Mouse (Mus musculus) thymus, postnatal 25 days (tissue): Measurements from ENCODE around the gene Ift22.
"Not testable (repeated sequence)": the region's sequence is repeated elsewhere in the genome, so short reads cannot be mapped to it uniquely, and the experiment has no call there.

ENCODE experiments used
- DNase-seq: peaks from one replicate; pipeline ENCODE4 v3.0.0; 2022

Gene Ift22

GRCm38 (mm10) chr5:136914183-136914582 lies 6.2 kb downstream of the Ift22 start:
- DNase-seq: no peak

- DNase-seq: no peak
Measured at GRCm38 (mm10) chr5:136917613-136918242, 9.8 kb downstream of the Ift22 start.

DNA sequence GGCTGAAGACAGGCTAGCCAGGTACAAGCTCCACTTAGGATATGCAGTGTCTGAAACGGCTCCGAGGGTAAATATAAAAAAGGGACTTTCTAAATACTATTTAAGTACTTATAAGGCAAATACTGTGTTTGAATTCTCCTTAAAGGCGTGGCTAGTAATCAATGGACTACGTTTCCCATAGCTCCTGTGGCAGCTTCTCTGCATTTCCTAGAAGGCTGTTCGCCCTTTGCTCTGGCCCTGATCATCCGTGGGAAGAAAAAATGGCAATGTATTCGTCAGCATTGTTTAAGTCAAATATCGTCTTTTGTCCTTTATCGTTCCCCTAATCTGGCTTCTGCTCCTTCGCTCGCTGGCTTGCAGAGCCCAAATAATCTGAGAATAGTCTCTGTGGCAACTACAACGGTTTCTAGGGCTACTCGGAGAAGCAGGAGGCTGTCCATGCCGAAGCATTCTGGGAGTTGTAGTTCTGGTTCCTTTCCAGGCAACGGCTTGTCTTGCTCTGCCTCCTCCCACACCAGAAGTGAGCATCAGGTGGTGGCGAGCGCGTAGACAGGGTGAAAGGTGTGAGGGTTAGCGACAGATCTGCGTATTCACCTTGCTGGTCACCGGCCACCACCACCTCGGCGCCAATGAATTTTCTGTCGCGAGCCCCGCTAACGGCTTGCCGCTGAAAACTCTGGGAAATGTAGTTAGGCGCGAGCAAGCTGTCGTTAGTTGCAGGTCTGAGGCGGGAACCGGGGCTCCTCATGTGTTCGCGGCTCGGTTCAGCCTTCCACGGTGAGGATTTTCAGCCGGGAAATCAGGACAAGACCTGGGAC lies 10.9 kb downstream of the Ift22 start:
- peak; percentile 75 for DNase-seq

- DNase-seq: peak; percentile 16
Measured at GRCm38 (mm10) chr5:136919546-136920301, 11.8 kb downstream of the Ift22 start.

DNA sequence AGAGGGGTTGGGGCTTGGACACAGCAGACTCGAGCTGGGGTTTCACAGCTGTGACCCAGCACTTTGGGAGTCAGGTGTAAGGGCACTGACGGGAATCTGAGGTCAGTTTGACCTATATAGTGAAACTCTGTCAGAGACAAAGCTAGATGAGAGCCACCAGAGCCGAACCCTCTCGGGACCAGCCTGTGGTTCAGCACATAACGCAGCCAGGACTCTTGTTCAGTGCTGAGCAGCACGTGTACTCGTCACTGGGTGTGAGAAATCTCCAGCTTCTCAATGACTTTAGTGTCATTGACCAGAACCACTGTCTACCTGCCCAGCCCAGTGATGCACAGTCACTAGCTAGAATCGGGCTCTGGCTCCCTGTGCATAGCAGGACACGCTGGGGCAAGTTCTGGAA lies 14.9 kb downstream of the Ift22 start:
- no peak for DNase-seq

- DNase-seq: no peak
Measured at GRCm38 (mm10) chr5:136923751-136924478, 16.0 kb downstream of the Ift22 start.

DNA sequence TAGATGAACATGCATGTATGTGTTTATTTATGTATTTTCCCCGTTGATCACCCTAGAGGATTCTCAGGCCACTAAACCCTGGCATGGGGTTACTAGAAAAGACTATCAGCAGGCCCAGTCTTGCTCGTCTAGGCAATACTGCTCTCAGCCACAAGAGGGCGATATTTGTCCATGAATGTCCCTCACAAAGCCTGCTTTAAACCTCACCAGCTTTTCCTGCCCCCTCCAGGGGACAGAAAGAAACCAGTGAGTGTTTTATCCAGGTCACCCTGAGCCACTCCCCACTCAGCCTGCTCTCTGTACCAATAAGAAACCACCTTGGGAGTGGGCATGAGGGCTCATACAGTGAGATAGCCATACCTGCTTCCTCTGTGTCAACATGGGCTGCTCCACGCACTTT lies 21.1 kb downstream of the Ift22 start:
- DNase-seq: peak; percentile 80

- no peak for DNase-seq
Measured at GRCm38 (mm10) chr5:136931896-136932295, 23.9 kb downstream of the Ift22 start.

DNA sequence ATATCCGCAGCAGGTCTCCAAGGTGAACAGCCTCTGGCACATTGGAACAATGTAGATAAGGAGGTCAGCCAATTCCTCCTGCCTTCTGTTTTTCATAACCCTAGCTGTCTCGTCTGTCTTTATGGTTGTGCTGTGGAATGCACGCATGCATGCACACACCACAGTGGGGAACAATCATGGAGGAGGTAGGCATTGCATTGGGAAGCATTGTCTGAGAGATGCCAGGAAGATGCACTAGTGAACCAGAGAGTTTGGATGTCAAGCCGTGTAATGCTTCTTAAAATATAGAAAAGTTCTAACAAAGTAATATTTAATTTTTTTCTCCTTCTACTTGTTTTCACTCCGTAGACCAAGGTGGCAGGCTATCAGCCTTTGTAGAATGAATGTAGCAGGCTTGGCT lies 25.0 kb downstream of the Ift22 start:
- no peak for DNase-seq

- DNase-seq: no peak
Measured at GRCm38 (mm10) chr5:136933930-136934329, 26.0 kb downstream of the Ift22 start.

DNA sequence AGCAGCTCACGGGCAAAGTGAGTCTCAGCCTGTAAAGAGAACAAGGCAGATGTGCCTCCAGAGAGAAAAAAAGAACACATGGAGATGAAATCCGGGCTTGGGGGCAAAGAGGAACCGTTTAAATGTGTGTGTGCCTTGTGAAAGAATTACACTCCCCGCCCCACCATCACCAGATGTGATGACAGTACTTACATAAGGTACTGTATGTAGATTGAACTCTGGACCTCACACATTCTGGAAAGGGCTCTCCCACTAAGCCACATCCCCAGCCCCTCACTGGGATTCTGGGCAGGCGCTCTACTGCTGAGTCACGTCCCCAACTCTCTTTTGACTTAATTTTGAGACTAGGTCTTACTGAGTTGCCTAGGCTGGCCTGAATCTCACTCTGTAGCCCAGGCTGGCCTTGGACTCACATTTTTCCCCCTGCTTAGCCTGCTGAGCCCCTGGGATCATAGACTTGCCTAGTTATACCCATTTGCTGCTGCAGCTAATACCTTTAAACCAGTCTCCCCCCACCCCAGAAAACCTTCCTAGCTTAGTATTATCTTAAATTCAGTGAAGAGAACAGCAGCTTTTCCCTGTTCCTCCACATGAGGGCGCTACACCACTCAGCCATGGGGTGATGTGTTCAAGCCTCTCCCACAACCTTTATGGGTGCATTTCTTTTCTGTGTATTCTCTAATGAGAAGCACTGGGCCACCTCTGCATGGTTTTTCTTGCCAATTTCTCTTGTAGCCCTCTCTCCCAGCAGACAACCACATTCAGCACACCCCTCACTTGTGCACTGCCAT lies 28.1 kb downstream of the Ift22 start:
- no peak for DNase-seq

DNA sequence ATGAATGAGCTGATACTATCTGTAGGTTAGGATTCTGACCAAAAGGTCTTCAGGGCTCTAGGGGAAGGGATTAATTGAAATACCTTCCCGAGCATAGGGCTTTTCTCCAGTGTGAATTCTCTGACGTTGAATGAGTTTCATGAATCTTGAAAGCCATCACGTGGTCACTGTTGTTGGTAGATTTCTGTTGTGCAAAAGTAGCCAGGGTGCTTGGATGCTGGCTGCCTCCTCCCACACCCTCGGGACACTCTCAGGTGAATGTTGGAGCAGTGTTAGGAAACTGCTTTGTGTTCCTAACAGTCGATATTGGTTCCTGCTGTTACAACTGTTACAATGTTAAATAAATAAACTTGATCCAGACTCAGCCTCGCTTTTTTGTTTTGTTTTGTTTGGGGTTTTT lies 28.8 kb downstream of the Ift22 start:
- DNase-seq: no peak

DNA sequence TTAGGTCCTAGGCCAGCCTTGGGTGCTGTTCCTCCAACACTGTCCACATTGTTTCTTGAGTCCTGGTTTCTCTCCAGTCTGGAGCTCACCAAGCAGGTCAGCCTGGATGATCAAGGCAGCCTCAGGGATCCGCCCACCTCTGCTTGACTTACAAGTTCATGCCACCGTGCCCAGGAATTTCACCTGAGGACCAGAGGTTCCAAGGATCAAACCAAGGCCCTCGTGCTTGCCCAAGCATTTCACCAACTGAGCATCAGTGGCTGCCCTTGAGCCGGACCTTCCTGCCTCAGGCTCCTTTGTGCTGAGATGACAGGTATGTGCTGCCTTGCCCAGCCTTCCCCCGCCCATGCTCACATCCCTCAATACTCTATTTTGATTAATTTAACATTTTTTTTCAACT lies 29.7 kb downstream of the Ift22 start:
- no peak for DNase-seq

DNA sequence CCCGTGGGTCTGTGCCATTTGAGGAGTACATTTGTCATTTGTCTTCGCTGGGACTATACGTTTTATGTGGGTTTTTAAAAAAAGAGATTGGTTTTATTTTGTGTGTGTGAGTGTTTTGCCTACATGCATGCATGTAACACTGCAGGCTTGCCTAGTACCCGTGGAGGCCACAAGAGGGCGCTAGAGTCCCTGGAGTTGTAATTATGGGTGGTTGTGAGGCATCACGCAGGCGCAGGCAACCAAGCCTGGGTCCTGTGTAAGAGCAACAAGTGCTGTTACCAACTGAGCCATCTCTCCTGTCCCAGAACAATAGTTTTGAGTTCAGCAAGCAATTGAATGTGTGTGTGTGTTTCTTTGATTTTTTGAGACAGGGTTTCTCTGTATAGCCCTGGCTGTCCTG lies 31.3 kb downstream of the Ift22 start:
- peak; percentile 36 for DNase-seq

DNA sequence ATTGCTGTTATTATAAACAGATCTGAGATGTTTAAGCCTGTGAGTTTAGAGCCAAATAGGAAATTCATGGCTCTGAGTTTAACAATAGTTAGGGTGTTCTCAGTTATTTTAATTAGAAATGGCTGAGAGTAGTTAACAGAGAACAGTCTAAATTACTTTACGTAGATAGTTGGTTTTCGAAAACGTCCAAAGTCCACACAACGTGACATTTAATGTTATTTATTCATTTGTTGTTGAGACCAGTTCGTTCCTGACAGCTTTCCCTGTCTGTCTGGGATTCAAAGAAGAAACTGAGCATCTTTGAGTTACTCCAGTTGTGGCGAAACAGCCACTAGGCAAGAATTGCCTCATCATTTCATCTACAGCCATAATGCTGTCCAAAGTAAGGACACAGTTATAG lies 32.1 kb downstream of the Ift22 start:
- not testable (repeated sequence) for DNase-seq

DNA sequence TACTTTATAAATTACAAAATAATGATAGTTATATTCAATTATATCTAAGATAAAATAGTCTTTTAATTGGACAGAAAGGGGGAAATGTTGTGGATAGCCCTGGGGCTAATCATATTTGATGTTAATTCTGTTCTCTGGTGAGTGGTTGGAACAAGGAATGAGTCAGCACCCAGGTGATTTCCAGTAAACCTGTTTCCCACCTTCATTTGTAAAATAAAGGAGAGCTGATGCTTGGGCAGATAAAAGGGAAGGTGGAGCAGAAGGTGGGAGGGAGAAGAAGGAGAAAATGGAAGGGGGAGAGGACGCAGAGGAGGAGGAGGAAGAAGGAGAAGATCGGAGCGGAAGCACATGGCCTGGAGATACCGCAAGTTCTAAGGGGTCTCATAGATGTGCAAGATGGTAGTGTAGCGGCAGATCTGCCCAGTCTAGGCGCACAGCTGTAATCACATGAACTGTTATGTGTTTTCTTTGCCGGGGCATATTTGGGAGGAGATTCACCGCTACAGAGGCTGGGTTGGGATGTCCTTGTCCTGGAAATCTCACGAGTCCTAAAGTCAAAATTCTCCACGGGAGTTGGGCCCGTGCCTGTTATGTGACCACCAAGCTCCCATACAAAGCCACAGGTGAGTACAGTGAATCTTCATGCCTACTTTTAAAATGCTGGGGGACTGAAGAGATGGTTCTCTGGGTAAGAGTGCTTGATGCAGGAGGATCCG lies 33.1 kb downstream of the Ift22 start:
- DNase-seq: no peak

DNA sequence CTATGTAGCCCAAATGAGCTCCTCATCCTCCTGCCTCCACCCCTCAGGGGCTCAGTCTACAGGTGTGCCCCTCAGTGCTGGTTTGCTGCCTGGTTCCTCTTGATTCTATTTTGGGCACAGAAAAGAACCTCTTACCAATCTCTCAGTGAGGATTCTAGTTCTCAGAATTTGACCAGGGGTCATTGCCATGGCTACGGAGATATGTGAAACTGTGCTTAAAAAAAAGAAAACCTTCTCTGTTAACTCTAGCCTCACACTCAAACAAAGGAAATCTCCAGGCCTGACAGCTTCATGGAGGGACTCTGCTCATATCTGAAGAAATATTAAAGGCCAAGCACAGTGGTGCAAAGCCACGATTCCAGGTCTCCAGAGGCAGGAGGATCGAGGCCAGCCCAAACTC lies 34.8 kb downstream of the Ift22 start:
- DNase-seq: no peak

GRCm38 (mm10) chr5:136943382-136943781 lies 35.4 kb downstream of the Ift22 start:
- no peak for DNase-seq

DNA sequence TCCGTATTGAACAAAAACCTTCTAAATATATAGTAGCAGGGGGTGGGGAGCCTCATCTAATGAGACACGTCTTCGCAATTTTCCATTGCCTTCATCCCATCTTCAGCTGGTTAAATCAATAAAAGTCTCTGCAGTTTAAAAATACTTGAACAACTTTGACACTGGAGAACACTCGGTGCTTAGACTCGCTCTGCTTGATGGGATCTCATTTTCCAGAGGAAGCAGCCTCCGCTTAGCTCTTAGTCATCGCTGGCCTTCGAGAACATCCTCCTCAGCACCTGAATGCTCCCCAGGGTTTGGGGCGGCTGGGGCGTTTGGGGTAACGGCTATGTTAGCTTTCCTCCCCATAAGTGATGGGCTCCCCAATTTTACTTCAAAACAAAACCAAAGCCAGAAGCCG lies 37.1 kb downstream of the Ift22 start:
- no peak for DNase-seq

DNA sequence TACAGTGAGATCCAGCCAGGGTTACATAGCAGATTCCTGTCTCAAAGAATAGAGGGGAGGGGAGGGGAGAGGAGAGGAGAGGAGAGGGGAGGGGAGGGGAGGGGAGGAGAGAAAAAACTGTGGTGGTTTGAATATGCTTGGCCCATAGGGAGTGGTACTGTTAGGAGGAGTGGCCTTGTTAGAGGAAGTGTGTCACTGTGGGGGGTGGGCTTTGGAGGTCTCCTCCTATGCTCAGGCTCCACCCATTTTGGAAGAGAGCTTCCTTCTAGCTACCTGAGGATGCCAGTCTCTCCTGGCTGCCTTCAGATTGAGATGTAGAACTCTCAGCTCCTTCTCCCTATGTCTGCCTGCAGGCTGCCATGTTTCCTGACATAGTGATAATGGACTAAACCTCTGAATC lies 39.9 kb downstream of the Ift22 start:
- DNase-seq: no peak

DNA sequence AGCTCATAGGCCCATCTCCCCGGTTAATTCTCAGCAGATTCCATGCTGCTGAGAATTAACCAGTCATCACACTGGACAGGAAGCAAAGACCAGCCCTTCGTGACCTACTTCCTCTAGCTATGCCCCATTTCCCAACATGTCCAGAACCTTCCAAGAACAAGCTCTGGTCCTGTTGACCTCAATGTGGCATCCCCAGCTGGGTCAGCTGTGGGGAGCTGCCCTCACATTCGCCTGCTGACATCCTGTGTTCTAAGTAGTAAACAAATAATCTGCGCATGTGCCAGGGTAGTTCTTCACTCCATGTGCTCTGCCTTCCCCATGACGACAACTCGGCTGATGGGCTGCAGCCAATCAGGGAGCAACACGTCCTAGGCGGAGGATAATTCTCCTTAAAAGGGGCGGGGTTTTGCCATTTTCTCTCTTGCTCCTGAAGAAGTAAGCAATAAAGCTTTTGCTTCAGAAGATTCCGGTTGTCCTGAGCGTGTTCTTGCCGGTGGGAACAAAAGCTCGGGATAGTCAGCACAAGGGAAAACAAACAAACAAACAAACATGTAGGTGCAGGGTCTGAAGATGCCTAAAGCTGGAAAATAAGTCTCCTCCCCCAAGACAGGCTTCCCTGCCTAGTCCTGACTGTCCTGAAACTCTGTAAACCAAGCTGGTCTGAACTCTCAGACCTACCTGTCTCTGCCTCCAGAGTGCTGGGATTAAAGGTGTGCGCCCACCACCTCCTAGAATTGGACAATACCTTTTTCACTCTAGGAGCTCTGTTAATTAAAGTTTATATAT lies 41.8 kb downstream of the Ift22 start:
- DNase-seq: not testable (repeated sequence)
